Mouse (Mus musculus) G1E (cell line): ENCODE results near the gene Pkmyt1.

ENCODE experiments used
- CTCF ChIP-seq: IDR thresholded peaks from 2 replicates; pipeline ENCODE4 v1.5.1; 2012; ENCODE audit warnings: low read depth, low read length, inconsistent platforms, mixed read lengths
- TAL1 ChIP-seq: conservative IDR thresholded peaks from 2 replicates; pipeline ENCODE4 v1.6.1; 2012; ENCODE audit warnings: low read depth, low read length, inconsistent platforms, mixed read lengths

- no peak for TF ChIP-seq CTCF
- no peak for TF ChIP-seq TAL1
These were observed 15.4 kb downstream of the Pkmyt1 start for GRCm38 (mm10) chr17:23741359-23742209.
